Mouse (Mus musculus) hindbrain, embryonic 11.5 days (tissue): Measurements from ENCODE around the gene Rflna. TPM values are rescaled to one million over a fixed set of nuclear protein-coding genes. Genes with fewer than 3 reads are reported as not detected.
A peak's percentile ranks its signal among the peaks of the same experiment; 100 is the strongest.

ENCODE experiments used
- ATAC-seq: fragments of 200-750 bp; cut with Nextera tagmentation; 2 replicates; pipeline ENCODE4 v1.8.0; 2017; ENCODE audit warnings: mild to moderate bottlenecking, moderate TSS enrichment, moderate library complexity; ENCODE audit not compliant: low FRiP score
- DNase-seq: peaks from one replicate; pipeline ENCODE4 v3.0.0-alpha.2; 2015; ENCODE audit warnings: low spot score
- H3K27ac ChIP-seq: fragments of 300-500 bp; sonication (generic); 2 replicates; pipeline ENCODE4 v1.5.1; 2014; ENCODE audit warnings: mild to moderate bottlenecking, low read depth, low read length
- H3K27me3 ChIP-seq: fragments of 300-500 bp; sonication (generic); 2 replicates; pipeline ENCODE4 v1.6.1; 2014; ENCODE audit warnings: mild to moderate bottlenecking, low read length, moderate library complexity, mixed read lengths; ENCODE audit not compliant: control insufficient read depth, insufficient read depth
- H3K36me3 ChIP-seq: fragments of 300-500 bp; sonication (generic); 2 replicates; pipeline ENCODE4 v1.6.1; 2014; ENCODE audit warnings: mild to moderate bottlenecking, low read length, moderate library complexity, mixed read lengths; ENCODE audit not compliant: control insufficient read depth, insufficient read depth
- H3K4me1 ChIP-seq: fragments of 300-500 bp; sonication (generic); replicated peaks from 2 replicates; pipeline ENCODE4 v1.6.1; 2014; ENCODE audit warnings: low read length, mixed read lengths; ENCODE audit not compliant: control insufficient read depth, insufficient read depth
- H3K4me2 ChIP-seq: fragments of 300-500 bp; sonication (generic); replicated peaks from 2 replicates; pipeline ENCODE4 v1.6.1; 2014; ENCODE audit warnings: mild to moderate bottlenecking, low read depth, low read length
- H3K4me3 ChIP-seq: fragments of 300-500 bp; sonication (generic); 2 replicates; pipeline ENCODE4 v1.5.1; 2014; ENCODE audit warnings: low read depth, low read length
- H3K9ac ChIP-seq: fragments of 300-500 bp; sonication (generic); 2 replicates; pipeline ENCODE4 v1.6.1; 2014; ENCODE audit warnings: low read depth, low read length
- H3K9me3 ChIP-seq: fragments of 300-500 bp; sonication (generic); 2 replicates; pipeline ENCODE4 v1.6.1; 2016; ENCODE audit warnings: low read length; ENCODE audit not compliant: control insufficient read depth
- WGBS: fragments of 180-500 bp; shearing (Covaris S2); extraction: QIAGEN DNeasy Blood & Tissue Kit; methylation state at CpG from one replicate; pipeline ENCODE4 v1.1.7; 2014; 5-methylcytosine and 5-hydroxymethylcytosine counted together
- polyA plus RNA-seq: library from polyadenylated mRNA; unstranded; fragments of >200 nt; fragmentation: Nextera tagmentation; extraction: Ambion mirVana; gene quantifications from 2 replicates; pipeline ENCODE4 v1.2.1, GENCODE M21; 2014

The Rflna gene
- polyA plus RNA-seq, result 7.8 and 9.2 TPM in 2 replicates

DNA sequence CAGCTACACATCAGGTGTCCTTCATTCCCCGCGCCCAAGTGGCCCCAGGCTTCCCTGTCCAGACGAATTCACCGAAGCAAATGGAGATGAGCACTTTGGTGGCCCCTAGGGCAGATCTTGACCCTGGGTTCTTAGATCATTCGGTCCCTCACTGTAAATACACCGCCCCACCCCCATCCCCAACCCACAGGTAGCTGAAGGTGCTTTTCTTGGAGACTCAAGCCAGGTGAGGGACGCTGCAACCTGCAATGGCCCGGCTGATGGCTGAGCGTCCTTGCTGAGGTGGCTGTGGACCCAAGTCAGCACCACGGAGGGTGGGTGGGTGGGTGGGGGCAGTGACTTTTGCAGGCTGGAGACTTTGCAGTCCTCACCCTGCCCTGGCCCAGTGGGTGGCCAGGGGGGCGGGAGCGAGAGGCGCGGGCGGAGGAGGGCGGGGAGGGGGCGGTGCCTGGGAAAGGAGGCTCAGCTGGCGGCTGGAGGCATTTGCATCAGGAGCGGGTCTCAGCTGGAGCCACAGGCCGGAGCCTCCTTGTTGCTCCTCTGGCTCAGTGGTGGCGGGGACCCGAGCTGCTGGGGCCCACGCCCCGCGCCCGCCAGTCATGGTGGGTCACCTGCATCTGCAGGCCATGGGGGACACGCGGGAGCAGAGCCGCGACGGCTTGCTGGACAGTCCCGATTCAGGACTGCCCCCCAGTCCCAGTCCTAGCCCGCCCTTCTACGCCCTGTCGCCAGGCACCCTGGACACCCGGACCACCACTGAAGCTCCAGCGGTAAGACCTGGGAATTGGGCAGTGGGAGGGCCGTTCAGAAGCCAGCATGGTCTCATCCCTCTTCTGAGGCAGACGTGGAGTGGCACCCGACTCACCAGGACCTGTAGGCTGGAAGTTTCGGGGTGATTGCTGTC, at the start of gene Rflna:
TSS of gene Rflna (plus strand) at position 253 of the 904 bp plus-strand sequence.
- Histone ChIP-seq H3K27ac (no peak within 1 kb of the TSS), H3K36me3 (no peaks in the 10 kb centered on the region), H3K4me2 (peak within 1 kb of the TSS; percentile 51), H3K4me1 (peaks cover 5% of the 10 kb centered on the region; the same call in 1 of the 2 replicates), H3K4me3 (peak within 1 kb of the TSS; percentile 21), H3K9ac (no peak within 1 kb of the TSS), H3K9me3 (no peaks in the 10 kb centered on the region), H3K27me3 (peaks cover 15% of the 10 kb centered on the region)
- DNase-seq (peak; percentile 78), ATAC-seq (peak; percentile 82)
- WGBS, result 1% methylated on average over 36 of the region's 41 CpGs

DNA sequence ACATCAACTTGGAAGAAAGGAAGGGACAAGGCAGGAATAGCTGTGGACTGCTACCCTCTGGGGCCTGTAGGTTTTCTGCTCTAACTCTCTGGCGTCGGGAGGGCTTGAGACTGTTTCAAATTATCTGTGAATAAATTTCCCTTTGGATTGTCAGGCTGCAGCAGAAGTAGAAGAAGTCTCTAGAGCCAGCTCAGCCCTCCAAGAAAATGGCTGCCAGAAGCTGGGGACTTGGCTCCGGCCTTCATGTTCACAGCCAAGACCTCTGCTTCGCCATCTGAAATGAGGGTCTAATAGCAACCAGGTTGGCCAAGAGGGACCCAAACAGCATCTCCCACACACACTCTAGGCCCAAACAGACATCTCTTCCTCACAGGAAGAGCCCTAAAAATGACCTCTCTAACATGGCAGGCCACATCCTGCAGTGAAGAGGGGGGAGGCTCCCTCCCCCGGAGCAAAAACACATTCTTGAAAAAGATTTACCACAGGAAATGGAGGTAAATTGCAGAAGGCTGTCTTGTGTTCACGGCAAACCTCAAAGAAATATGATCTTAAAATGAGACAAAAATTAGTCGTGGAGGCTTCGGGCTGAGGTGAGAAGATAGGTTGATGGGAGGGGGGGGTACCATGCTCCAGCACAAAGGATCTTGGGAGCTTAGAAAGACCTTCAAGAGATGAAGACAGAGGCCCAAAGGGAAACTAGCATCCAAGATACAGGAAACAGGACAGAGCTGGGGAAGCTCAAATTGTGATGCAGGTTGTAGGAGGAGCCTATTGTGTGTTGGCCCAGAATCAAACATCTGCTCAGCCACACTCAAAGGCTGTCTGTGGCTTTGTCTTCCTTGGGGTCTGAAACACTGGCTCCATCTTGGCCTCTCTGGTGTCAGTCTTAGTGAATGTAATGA, 48.4 kb upstream of the Rflna start:
- Histone ChIP-seq H3K36me3 (no peaks in the 10 kb centered on the region), H3K9me3 (no peaks in the 10 kb centered on the region), H3K4me2 (no peak overlapping the region), H3K27me3 (no peaks in the 10 kb centered on the region), H3K4me3 (no peak overlapping the region), H3K9ac (no peak overlapping the region), H3K4me1 (no peaks in the 10 kb centered on the region), H3K27ac (no peak overlapping the region)
- no peak for ATAC-seq
- 81% methylated on average over 8 of the region's 8 CpGs for WGBS
- DNase-seq, result no peak

DNA sequence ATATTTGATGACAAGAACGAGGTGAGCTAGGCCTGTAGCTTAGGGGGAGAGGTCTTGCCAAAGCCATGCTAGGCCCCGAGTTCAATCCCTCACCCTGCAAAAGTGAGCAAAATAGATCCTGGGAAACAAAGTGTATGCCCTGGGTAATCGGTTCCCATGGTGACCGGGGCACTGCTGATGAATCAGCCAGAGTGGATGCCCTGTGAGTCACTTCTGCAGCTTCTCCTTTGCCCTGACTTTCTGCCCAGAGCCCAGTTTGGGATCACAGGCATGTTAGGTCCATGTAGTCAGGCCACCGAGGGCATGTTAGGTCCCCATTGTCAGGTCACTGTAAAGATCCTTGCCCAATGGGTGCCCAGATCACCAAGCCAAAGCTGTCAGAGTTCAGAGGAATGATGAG, 45.5 kb upstream of the Rflna start:
- H3K4me2 ChIP-seq, result no peak overlapping the region
- H3K27me3 ChIP-seq, result no peaks in the 10 kb centered on the region
- H3K9me3 ChIP-seq, result no peaks in the 10 kb centered on the region
- DNase-seq (no peak), ATAC-seq (no peak)
- H3K4me3 ChIP-seq, result no peak overlapping the region
- H3K9ac ChIP-seq, result no peak overlapping the region
- H3K36me3 ChIP-seq, result no peaks in the 10 kb centered on the region
- 79% methylated on average over 5 of the region's 5 CpGs for WGBS
- no peaks in the 10 kb centered on the region for H3K4me1 ChIP-seq
- no peak overlapping the region for H3K27ac ChIP-seq

DNA sequence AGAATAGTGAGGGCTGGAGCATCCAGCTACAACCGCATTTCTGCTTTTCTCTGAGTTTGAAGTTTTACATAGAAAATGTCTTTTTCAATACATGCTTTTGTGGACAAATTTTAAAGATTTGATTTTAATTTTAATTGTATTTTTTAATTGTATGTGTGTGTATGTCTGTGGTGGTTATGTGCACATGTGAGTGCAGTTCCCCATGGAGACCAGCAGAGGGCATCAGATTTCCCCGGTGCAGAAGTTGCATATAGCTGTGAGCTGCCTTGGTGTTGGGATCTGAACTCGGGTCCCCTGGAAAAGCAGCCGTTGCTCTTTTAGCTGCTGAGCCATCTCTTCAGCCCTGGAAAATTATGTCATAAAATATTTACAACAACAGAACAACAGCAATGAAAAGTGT, 43.9 kb upstream of the Rflna start:
- H3K9me3 ChIP-seq, result no peaks in the 10 kb centered on the region
- no peaks in the 10 kb centered on the region for H3K27me3 ChIP-seq
- 93% methylated on average over 4 of the region's 4 CpGs for WGBS
- H3K4me3 ChIP-seq, result no peak overlapping the region
- ATAC-seq, result no peak
- H3K27ac ChIP-seq, result no peak overlapping the region
- no peak overlapping the region for H3K4me2 ChIP-seq
- H3K9ac ChIP-seq, result no peak overlapping the region
- no peaks in the 10 kb centered on the region for H3K4me1 ChIP-seq
- no peak for DNase-seq
- no peaks in the 10 kb centered on the region for H3K36me3 ChIP-seq

DNA sequence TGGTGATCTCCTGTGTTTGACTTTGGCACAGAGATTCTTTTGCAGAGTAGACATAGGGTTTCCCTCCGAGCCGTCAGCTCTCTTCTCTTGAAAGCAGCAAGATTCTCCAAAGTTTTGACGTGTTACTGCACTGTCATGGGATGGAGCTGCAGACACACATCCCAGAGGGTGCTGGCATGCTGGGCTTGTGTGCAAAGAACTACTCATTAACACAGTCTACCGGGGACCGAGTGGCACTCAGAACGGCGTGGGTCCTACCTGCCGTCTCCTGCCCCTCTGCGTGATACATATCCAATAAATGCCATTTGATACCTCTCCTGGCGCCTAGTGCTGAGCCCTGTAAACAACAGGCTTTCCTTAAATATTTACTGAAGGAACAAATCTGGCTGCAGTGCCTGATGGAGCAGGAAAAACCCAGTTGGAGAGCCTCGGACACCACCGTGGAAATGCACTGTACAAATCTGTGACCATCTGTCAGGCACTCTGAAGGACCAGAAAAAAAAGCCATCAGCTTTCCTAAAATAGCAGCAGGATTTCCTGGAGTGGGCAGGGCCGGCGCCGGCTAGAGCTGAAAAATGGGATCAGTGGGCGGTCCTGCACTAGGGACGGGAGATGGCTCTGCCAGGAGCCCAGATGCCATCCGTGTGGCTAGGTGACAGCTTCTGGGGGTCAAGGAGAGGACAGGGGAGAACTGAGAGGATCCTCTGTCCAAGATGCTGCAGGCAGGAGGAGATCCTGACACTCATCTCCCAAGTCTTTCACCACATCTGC, 42.7 kb upstream of the Rflna start:
- WGBS, result 38% methylated on average over 18 of the region's 18 CpGs
- DNase-seq, result no peak

DNA sequence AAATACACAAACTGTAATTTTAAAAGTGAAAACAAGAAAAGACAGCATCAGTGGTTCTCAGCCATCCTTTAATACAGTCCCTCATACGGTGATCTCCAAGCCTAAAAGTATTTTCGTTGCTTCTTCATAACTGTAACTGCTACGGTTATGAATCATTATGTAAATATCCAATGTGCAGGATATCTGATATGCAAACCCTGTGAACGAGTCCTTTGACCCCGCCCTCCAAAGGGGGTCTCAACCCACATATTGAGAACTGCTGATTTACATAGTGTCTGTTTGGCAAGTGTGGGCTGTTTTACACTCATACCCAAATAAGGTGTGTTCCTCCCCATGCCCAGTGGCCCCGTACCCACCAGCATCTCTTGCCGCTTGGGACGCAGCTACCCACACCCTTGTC, 41.6 kb upstream of the Rflna start:
- no peak overlapping the region for H3K9ac ChIP-seq
- H3K27ac ChIP-seq, result no peak overlapping the region
- H3K9me3 ChIP-seq, result no peaks in the 10 kb centered on the region
- no peaks in the 10 kb centered on the region for H3K4me1 ChIP-seq
- DNase-seq (no peak), ATAC-seq (no peak)
- H3K4me2 ChIP-seq, result no peak overlapping the region
- H3K27me3 ChIP-seq, result no peaks in the 10 kb centered on the region
- 82% methylated on average over 8 of the region's 8 CpGs for WGBS
- no peaks in the 10 kb centered on the region for H3K36me3 ChIP-seq
- H3K4me3 ChIP-seq, result no peak overlapping the region

More for the DNA sequence above, 42.7 kb upstream of the Rflna start:
- Histone ChIP-seq H3K4me1 (no peaks in the 10 kb centered on the region), H3K27me3 (no peaks in the 10 kb centered on the region), H3K36me3 (no peaks in the 10 kb centered on the region), H3K9ac (no peak overlapping the region), H3K4me2 (no peak overlapping the region), H3K4me3 (no peak overlapping the region), H3K9me3 (no peaks in the 10 kb centered on the region), H3K27ac (0 out of 2 replicates have a peak overlapping the region, but pooled peaks have one; percentile 7)
- ATAC-seq, result no peak

DNA sequence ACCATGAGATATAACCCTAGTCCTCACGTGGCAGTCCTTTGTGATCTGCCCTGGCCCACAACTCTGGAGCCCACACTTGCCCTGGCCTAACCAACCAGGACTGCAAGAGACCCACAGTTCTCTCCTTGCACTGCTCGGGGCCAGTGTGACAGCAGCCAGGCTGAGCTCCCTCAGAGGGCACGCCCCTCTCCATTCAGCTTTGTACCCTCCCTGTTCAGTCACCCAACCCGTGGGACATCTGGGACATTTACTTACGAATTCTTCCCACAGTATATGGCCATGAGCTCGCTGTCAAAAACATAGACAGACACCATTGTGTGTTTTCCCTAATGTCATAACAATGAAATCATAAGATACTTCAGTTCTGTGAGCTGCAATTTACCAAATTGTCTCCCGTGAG, 40.3 kb upstream of the Rflna start:
- H3K36me3 ChIP-seq, result no peaks in the 10 kb centered on the region
- no peaks in the 10 kb centered on the region for H3K4me1 ChIP-seq
- 51% methylated on average over 7 of the region's 7 CpGs for WGBS
- H3K27ac ChIP-seq, result no peak overlapping the region
- ATAC-seq (no peak), DNase-seq (no peak)
- no peak overlapping the region for H3K4me3 ChIP-seq
- no peaks in the 10 kb centered on the region for H3K9me3 ChIP-seq
- H3K4me2 ChIP-seq, result no peak overlapping the region
- no peaks in the 10 kb centered on the region for H3K27me3 ChIP-seq
- no peak overlapping the region for H3K9ac ChIP-seq
